ENCODE assay signal across 24 mouse cellular contexts in the genomic region with DNA sequence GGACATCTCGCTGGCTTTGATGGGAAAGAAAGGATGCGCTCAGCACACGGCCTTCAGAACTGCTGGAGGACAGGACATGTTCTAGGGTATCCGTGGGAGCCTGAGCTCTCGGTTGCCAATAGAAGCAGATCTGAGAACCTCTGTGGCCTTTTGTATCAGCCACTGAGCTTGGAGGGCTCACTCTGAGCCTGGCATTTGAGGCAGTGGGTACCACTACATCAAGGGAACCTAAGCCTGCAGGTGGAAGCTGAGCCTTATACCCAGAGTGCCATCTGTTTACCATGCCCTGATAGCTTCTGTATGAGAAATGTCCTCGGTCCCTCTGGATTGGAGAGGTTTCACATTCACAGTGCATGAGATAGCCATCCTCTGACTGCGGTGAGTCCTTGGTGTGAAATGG. TPM values are rescaled to one million over a fixed set of nuclear protein-coding genes. Genes with fewer than 3 reads are reported as not detected.
DNase-seq lines count a peak whose midpoint lies in the region; ATAC-seq and TF ChIP-seq lines count a peak whose summit lies in the region.
"Had no signal": no experiment of that assay in that cellular context is flagged by ENCODE, and none has a peak within 500 bp of the region (broad histone marks: within the 10 kb centered on the region; RNA-seq: fewer than 3 reads in every experiment).

No protein-coding gene starts in this region.

- no peak overlapping the region for H3K9ac ChIP-seq in forebrain, postnatal 0 days
- H3K9ac ChIP-seq in forebrain, embryonic 12.5 days: no peak overlapping the region
- no peak overlapping the region for H3K9ac ChIP-seq in midbrain, embryonic 16.5 days (ENCODE audit: low read depth, low read length)
- H3K9ac ChIP-seq: limb, embryonic 12.5 days; liver, embryonic 13.5 days; lung, embryonic 15.5 days; stomach, embryonic 15.5 days had no signal

- peaks cover 8% of the 10 kb centered on the region; the same call in 1 of the 2 replicates for H3K27me3 ChIP-seq in forebrain, postnatal 0 days (ENCODE audit: insufficient read depth, low read length)
- H3K27me3 ChIP-seq in forebrain, embryonic 12.5 days: peaks cover 58% of the 10 kb centered on the region
- H3K27me3 ChIP-seq in midbrain, embryonic 16.5 days (ENCODE audit: control insufficient read depth, insufficient read depth, low read depth, low read length): peaks cover 2% of the 10 kb centered on the region; the same call in 1 of the 2 replicates

- H3K36me3 ChIP-seq in forebrain, postnatal 0 days (ENCODE audit: insufficient read depth): no peaks in the 10 kb centered on the region
- H3K36me3 ChIP-seq in forebrain, embryonic 12.5 days (replicated peaks): no peaks in the 10 kb centered on the region
- H3K36me3 ChIP-seq in midbrain, embryonic 16.5 days (ENCODE audit: control insufficient read depth, insufficient read depth, low read length): peaks cover 7% of the 10 kb centered on the region; the same call in 1 of the 2 replicates
- H3K36me3 ChIP-seq: forebrain, embryonic 10.5 days; G1E; limb, embryonic 12.5 days; liver, embryonic 13.5 days; lung, embryonic 15.5 days; stomach, embryonic 15.5 days had no signal

- no peak overlapping the region for H3K27ac ChIP-seq in forebrain, postnatal 0 days (ENCODE audit: low read depth, low read length)
- H3K27ac ChIP-seq in forebrain, embryonic 12.5 days: no peak overlapping the region
- H3K27ac ChIP-seq in cortical plate, adult 2 months (ENCODE audit: insufficient read depth, low read length): peak overlapping the region; percentile 52
- no peak overlapping the region for H3K27ac ChIP-seq in midbrain, embryonic 16.5 days (ENCODE audit: low read length)
- H3K27ac ChIP-seq: forebrain, embryonic 10.5 days; gastrocnemius, adult 2 months; kidney, postnatal 0 days; limb, embryonic 12.5 days; liver, embryonic 13.5 days; lung, embryonic 15.5 days; macrophage; stomach, embryonic 15.5 days had no signal

- H3K4me2 ChIP-seq in forebrain, postnatal 0 days (ENCODE audit: low read depth): peak overlapping the region; percentile 92
- no peak overlapping the region for H3K4me2 ChIP-seq in forebrain, embryonic 12.5 days
- peak overlapping the region; percentile 65 for H3K4me2 ChIP-seq in midbrain, embryonic 16.5 days (ENCODE audit: low read length)
- H3K4me2 ChIP-seq: limb, embryonic 12.5 days; liver, embryonic 13.5 days; lung, embryonic 15.5 days; stomach, embryonic 15.5 days had no signal

- no peak overlapping the region for H3K4me3 ChIP-seq in forebrain, postnatal 0 days (ENCODE audit: low read depth, low read length)
- H3K4me3 ChIP-seq in forebrain, embryonic 12.5 days (replicated peaks): no peak overlapping the region
- H3K4me3 ChIP-seq in cortical plate, adult 2 months (ENCODE audit: insufficient read depth, low read length): peak overlapping the region; percentile 86
- H3K4me3 ChIP-seq in midbrain, embryonic 16.5 days (ENCODE audit: low read depth, low read length): peak overlapping the region; percentile 67; the same call in 1 of the 2 replicates
- H3K4me3 ChIP-seq: forebrain, embryonic 10.5 days; gastrocnemius, adult 2 months; limb, embryonic 12.5 days; liver, embryonic 13.5 days; lung, embryonic 15.5 days; stomach, embryonic 15.5 days had no signal

- no peak for TF ChIP-seq CTCF in forebrain, postnatal 0 days (IDR thresholded peaks at IDR 0.05; ENCODE audit: low read depth)
- TF ChIP-seq CTCF in cortical plate, adult 2 months (IDR thresholded peaks at IDR 0.05; ENCODE audit: extremely low read depth, insufficient read depth, low read length): no peak

- no peak for TF ChIP-seq POLR2A in cortical plate, adult 2 months (IDR thresholded peaks at IDR 0.05; ENCODE audit: extremely low read depth, insufficient read depth, low read length)

- ATAC-seq in forebrain, postnatal 0 days: no peak
- no peak for ATAC-seq in forebrain, embryonic 12.5 days (ENCODE audit: low FRiP score)
- no peak for ATAC-seq in midbrain, embryonic 16.5 days
- ATAC-seq in megakaryocyte progenitor cell, adult 5-6 weeks (replicated peaks; ENCODE audit: poor library complexity): no peak

- H3K4me1 ChIP-seq in forebrain, postnatal 0 days (ENCODE audit: insufficient read depth): 0 out of 2 replicates have a peak, but pooled peaks cover 5% of the 10 kb centered on the region
- peaks cover 13% of the 10 kb centered on the region for H3K4me1 ChIP-seq in forebrain, embryonic 12.5 days
- peaks cover 13% of the 10 kb centered on the region for H3K4me1 ChIP-seq in cortical plate, adult 2 months (ENCODE audit: control insufficient read depth, insufficient read depth, low read length)
- peaks cover 7% of the 10 kb centered on the region; the same call in 1 of the 2 replicates for H3K4me1 ChIP-seq in midbrain, embryonic 16.5 days (ENCODE audit: control insufficient read depth, insufficient read depth, low read length)
- H3K4me1 ChIP-seq: liver, embryonic 13.5 days had no signal

- no peak for DNase-seq in forebrain, postnatal 0 days
- DNase-seq in brain, adult 2 months (ENCODE audit: low read depth, low spot score): peak; percentile 58
- no peak for DNase-seq in thymus, adult 18-20 months
- DNase-seq: adrenal gland, postnatal 36 days; gastrocnemius, adult 2 months; heart, adult 18-20 months; kidney, adult 11 months; liver, embryonic 13.5 days; spleen, adult 18-20 months had no signal

- WGBS in forebrain, postnatal 0 days: 75% methylated on average over 7 of the region's 7 CpGs
- 83% methylated on average over 7 of the region's 7 CpGs for WGBS in forebrain, embryonic 12.5 days
- WGBS in midbrain, embryonic 16.5 days: 73% methylated on average over 7 of the region's 7 CpGs

- no peaks in the 10 kb centered on the region for H3K9me3 ChIP-seq in forebrain, postnatal 0 days (ENCODE audit: low read length)
- no peaks in the 10 kb centered on the region for H3K9me3 ChIP-seq in forebrain, embryonic 12.5 days
- H3K9me3 ChIP-seq in midbrain, embryonic 16.5 days (replicated peaks; ENCODE audit: control insufficient read depth, low read length, poor library complexity, severe bottlenecking): no peaks in the 10 kb centered on the region
- H3K9me3 ChIP-seq: forebrain, embryonic 10.5 days; limb, embryonic 12.5 days; liver, embryonic 13.5 days; lung, embryonic 15.5 days; stomach, embryonic 15.5 days had no signal

RNA-seq across cellular contexts. Expression of gene Kndc1, which starts 1.8 kb away (rescaled TPM):
- 28.9 and 48.4 TPM in 2 replicates for total RNA-seq in forebrain, postnatal 0 days (2014; rRNA removed)
- 7.1 and 10.0 TPM in 2 replicates for polyA plus RNA-seq in forebrain, postnatal 0 days (2015; fragmentation: Nextera tagmentation; extraction: Ambion mirVana)
- polyA plus RNA-seq in forebrain, embryonic 12.5 days (2016; fragmentation: Nextera tagmentation; extraction: Ambion mirVana): 1.2 and 1.3 TPM in 2 replicates
- polyA plus RNA-seq in cortical plate, adult 2 months (2012; rRNA removed): 54.8 and 56.1 TPM in 2 replicates
- polyA plus RNA-seq in midbrain, embryonic 16.5 days (2015; fragmentation: Nextera tagmentation; extraction: Ambion mirVana): 22.5 and 23.6 TPM in 2 replicates
- total RNA-seq in megakaryocyte progenitor cell, adult 5-6 weeks (2015): not detected in 2 replicates
- not detected in 2 replicates for total RNA-seq in megakaryocyte progenitor cell, adult 5-6 weeks (2017)
- total RNA-seq: gastrocnemius, adult 2 months; hematopoietic stem cell, adult 5-6 weeks had no signal
- polyA plus RNA-seq: G1E, macrophage had no signal

RNA-seq across cellular contexts. Expression of gene Utf1, which starts 47.3 kb away (rescaled TPM):
- total RNA-seq in forebrain, postnatal 0 days (2014; rRNA removed): not detected in 2 replicates
- polyA plus RNA-seq in forebrain, postnatal 0 days (2015; fragmentation: Nextera tagmentation; extraction: Ambion mirVana): not detected in 2 replicates
- not detected in 2 replicates for polyA plus RNA-seq in forebrain, embryonic 12.5 days (2016; fragmentation: Nextera tagmentation; extraction: Ambion mirVana)
- polyA plus RNA-seq in cortical plate, adult 2 months (2012; rRNA removed): 0.08 TPM in 1 of 2 replicates, not detected in the other
- not detected in 2 replicates for polyA plus RNA-seq in midbrain, embryonic 16.5 days (2015; fragmentation: Nextera tagmentation; extraction: Ambion mirVana)
- total RNA-seq in megakaryocyte progenitor cell, adult 5-6 weeks (2015): not detected in 2 replicates
- not detected in 2 replicates for total RNA-seq in megakaryocyte progenitor cell, adult 5-6 weeks (2017)
- total RNA-seq: adrenal gland, postnatal 36 days; G1E; gastrocnemius, adult 2 months; heart, adult 18-20 months; hematopoietic stem cell, adult 5-6 weeks; layer of hippocampus, adult 8-10 months had no signal
- polyA plus RNA-seq: embryonic facial prominence, embryonic 14.5 days; forebrain, embryonic 10.5 days; G1E; heart, embryonic 14.5 days; kidney, postnatal 0 days; liver, embryonic 13.5 days; macrophage had no signal

Comparison
In these comparisons a context has a peak if more than half of its experiments do, and no peak if none do; other contexts are left out.
1. H3K4me3 ChIP-seq: peak in cortical plate, adult 2 months (single experiment) and midbrain, embryonic 16.5 days (single experiment); none in forebrain, postnatal 0 days (single experiment) and forebrain, embryonic 12.5 days (single experiment).